Mouse (Mus musculus): ENCODE results near the gene Kif5c. TPM values are rescaled to one million over a fixed set of nuclear protein-coding genes. Genes with fewer than 3 reads are reported as not detected.

The Kif5c gene
- total RNA-seq, 2 experiments from 2014 or later, result 20.8 to 31.1 TPM

DNA sequence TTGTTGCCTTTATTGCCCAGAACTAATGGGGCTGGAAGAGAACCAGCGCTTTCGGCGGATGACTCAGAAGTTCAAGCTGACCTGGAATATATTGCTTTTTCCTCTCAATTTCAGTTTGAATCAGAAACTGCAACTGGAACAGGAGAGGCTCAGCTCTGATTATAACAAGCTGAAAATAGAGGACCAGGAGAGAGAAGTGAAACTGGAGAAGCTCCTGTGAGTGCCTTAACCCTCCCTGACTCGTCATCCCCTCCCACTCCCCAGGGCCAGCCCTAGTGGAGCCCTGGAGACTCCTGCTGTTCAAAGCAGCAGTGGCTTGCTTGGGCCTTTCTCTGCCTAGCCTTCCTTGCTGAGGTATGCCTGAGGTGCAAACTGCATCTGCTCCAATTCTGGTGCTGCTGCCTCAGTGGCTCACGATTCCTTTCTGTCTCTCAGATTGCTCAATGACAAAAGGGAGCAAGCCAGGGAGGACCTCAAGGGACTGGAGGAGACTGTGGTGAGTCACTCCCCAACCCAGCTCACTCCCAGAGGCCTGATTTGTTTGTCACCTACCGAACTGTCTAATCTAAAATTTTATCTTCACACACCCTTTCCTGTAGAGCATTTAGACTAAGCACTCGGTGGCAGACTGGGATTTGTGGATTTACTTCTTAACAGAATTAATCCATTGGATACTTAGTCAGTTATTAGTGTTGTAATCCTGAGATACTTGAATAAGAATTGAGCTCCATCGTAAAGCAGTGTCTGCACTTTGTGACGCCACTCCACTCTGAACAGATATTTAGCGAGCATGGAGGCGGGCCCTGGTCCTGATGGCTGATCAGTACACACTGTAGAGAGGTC lies 125.4 kb downstream of the Kif5c start:
- no peak for DNase-seq (ENCODE audit: low spot score in 2 of 2)

DNA sequence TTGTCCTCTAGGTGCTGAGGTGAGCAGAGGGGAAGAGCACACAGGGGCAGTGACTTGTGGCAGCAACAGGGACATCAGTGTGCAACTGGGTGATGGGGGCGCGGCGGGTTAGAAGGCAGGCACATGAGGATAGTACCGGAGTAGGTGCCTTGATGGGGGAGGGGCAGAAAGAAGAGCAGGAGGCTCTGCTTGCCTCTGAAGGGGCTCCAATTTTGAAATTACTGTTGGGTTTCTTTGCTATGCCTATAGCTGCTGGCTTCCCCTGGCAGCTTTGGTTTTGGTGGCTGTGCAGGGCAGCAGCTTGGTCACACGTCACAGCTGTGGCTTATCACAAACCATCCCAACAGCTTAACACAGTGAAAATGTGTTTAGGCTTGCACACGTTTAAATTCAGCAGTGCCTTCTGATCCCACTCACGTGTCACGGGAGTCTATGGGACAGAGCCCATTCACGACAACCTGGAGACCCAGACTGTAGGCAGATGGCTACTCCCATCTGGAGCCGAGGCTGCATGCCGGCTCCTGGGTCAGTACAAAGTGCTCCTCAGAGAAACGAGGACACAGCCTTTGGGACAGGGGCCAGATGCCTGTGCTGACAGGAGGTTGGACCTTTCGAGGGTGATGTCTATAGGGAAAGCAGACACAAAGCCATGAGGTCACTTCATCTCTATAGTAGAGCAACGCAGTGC lies 126.1 kb downstream of the Kif5c start:
- DNase-seq (ENCODE audit: low spot score in 2 of 2), result no peak

DNA sequence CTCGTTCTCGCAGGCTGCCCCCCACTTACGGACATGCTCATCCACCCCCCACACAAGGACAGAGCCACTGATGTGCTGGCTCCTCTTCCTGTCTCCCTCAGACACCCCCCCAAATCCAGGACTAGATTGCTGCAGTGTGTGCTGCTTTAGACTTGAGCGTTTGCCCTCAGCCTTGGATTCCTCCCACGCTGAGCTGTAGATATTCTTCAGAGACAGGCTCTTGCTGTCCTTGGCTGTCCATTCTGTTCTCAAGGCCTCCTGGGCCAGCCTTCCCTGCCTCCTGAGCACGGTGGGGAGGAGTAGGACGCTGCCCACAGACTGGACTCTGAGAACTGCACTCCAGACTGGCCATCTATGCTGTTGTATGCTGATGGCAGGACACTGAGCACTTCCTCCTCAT lies 127.8 kb downstream of the Kif5c start:
- peak in 1 of 2 experiments; percentile 31 for DNase-seq (ENCODE audit: low spot score in 2 of 2)

DNA sequence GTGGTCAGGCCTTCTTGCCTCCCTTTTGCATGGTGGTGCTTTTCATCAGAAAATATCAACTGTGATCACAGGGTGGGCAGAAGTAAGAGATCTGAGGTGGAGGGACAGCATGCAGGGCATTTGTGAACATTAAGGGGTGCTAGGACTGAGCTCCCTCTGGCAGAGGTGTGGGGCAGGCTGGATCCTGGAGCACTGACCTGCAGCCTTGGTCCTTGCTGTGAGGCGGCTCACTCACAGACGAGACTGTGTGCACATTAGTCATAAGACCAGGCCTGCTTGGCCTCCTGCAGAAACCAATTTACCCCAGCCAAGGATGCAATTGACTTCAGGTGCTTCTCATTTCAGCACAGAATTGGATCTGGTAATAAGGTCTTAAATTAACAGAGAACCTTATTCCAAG lies 128.6 kb downstream of the Kif5c start:
- no peak for DNase-seq (ENCODE audit: low spot score in 2 of 2)

DNA sequence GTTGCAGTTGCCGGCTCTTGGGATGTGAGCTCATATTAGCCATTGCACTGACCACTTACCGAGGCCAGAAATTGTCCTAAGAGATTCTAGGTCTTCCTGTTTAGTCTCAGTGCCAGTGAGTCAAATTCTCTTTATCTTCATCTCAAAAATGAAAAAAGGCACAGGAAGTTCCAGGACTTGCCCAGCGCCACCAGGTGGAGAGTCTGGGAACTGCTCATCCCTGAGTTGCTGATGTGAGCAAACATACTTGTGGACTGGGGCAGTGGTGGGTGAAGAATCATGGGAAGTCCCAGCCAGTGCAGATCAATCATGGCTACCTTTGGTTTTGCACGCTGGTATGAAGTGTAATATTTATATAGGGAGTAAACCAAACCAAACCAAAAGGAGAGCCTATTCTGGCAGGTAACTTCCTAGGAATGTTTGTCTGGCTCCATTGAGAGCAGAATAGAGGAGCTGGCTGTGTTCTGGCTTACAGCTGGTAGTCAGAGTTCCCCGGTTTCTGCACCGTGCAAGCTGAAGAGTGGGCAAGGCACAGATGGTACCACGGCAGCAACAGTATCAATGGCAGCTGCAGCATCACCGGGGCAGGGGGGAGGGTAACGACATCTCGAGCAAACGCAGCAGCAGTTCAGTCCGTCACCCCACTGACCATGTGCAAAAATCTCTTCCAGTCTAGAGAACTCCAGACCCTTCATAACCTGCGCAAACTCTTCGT lies 129.7 kb downstream of the Kif5c start:
- no peak for DNase-seq (ENCODE audit: low spot score in 2 of 2)

DNA sequence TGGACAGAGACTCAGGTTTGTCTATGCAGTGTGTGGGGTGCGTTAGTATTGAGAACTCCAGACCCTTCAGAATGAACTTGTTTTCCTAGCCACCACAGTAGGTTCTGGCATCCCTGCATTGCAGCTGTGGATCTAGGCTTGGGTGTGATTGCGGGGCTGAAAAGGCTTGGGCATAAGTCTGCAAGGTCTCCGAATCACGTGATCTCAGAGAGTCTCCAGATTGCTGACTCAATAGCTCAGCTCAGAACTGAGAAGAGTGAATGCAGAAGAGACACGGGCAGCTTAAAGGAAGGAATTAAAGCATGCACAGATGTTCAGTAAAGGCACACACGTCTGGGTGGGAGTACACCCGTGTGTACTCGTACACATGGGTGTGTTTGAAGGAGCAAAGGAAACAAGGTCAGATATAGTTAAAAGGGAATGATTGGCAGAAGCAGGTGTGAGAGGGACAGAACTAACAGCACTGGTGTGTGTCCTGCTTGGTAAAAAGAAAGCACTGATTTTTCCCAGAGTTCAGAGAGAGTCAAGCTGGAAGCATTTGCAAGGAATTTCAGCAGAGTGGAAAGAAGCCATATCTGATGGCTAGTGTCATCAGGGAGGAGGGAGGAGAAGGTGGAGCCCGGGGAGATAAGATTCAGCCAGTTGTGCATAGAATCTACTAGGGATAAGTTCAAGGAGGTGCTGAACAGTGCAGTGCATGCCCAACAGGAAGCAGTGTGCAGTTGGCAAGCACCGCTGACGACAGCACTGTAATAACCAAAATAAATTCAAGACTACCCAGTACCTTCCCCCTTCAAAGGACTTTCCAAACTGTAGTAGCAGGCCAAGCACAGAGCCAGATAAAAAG lies 130.9 kb downstream of the Kif5c start:
- DNase-seq (ENCODE audit: low spot score in 2 of 2), result no peak

DNA sequence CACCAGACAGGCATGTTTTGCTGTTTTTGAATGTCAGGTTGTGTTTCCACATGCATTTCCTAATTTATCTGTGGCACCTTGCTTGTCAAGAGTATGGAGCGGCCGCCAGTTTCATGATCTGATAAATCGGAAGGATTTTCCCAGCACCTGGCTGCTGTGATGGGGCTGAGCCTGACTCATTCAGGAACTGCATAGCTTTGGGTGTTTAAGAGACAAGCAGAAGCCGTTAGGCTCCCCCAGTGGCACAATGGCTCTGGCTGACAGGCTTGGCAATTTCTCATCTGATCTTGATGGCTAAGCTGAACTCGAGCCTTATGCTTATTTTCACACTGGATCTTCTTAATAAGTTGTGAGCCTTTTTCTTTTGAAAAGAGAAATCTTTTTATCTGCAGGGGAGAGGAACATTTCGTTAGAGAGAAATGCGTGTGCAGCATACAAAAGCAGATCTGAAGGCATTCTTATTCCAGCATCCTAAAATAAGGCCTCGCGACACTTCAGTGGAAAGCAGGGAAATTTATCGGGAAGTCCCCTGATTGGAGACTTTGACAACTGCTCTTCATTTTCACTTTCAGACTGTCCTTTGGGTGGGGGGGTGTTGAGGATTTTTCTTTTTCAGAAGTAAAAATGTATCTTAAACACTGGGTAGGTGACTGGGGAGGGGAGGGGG lies 132.6 kb downstream of the Kif5c start:
- no peak for DNase-seq (ENCODE audit: low spot score in 2 of 2)

DNA sequence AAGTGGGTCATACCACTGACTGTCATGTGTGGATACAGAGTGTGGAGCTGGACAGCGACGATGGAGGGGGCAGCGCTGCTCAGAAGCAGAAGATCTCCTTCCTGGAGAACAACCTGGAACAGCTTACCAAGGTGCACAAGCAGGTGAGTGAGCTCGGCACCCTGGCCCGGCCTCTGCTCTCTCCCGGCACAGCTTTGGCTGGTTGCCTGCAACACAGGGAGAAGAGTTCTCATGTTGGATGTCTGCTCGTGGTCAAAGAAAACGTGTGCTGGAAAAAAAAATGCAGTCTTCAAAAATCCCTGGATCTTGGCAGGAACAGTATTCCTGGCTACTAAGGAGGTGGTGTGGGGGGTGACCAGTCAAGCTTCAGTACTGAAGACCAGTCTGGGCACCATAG lies 133.1 kb downstream of the Kif5c start:
- no peak for DNase-seq (ENCODE audit: low spot score in 2 of 2)

DNA sequence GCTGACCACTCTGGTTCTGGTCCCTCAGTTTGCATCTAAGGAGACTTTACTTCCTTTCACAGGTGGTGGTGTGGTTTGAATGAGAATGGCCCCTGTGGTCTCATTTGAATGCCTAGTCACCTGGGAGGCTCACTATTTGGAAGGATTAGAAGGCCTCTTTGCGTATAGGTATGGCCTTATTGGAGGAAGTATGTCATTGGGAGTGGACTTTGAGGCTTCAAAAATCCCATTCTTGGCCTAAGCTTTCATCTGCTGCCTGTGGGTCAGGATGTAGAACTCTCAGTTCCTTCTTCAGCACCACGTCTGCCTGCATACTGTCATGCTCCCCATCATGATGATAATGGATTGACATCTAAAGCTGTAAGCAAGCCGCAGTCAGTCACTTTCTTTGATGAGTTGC lies 134.0 kb downstream of the Kif5c start:
- DNase-seq (ENCODE audit: low spot score in 2 of 2), result no peak

DNA sequence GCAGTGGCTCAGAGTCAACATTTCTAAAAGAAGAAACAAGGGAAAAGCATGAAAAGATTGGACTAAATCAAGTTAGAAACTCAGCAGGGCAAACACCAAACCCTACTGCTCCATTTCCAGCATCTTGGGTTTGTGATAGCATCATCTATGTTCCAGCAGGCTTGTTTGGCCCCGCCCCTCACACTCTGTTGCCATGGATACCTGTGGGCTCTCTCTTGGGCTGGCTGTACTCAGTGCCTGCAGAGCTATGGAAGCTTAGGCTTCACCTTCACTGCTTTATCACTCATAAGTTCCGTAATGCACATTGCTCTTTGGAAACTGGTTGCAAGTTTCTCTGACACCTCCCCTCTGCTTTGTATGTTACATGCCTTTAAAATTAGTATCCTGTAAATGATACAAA lies 136.0 kb downstream of the Kif5c start:
- no peak for DNase-seq (ENCODE audit: low spot score in 2 of 2)

DNA sequence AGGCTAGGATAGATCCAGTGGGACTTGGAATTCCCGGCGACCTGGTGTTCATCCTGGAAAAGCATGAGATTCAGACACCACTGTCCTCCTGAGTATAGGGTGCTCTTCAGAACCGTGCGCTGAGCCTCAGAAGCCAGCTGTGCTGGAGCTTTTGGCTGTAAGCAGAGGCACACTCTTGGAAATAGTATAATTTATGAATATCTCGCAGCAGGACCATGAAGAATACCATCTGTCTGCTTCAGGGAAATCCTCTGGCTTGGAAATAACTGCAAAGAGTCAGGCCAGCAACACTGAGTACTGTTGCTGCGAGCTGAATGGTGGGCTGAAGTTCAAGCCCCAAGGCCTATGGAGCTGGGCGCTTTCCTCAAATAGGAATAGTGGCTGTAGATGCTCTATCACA lies 138.5 kb downstream of the Kif5c start:
- DNase-seq (ENCODE audit: low spot score in 2 of 2), result no peak

DNA sequence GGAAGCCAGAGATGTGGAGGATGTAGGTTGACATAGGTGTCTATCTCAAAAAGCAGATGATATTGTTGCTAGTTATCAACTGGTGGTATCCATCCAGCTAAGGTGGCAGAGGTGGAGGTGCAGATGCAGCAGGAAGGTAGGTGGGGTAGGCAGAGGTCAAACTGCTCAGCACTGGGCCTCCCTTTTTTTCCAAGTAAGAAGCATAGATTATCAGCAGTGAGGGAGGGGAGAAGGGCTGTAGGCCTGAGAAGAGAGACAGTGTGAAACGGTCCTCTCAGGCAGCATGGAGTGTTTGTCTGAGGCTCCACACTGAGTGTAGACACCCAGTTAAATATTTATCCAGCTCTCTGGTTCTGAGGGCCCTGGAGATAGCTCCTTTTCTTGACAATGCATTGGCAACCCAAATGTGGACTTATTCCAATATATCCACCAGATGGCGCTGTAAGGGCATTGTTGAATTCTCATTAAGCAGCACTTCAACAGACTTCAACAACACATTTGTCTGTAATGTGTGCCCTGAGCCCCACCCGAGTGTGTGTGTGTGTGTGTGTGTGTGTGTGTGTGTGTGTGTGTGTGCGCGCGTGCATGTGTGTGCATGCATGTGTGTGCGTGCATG lies 145.3 kb downstream of the Kif5c start:
- no peak for DNase-seq (ENCODE audit: low spot score in 2 of 2)

DNA sequence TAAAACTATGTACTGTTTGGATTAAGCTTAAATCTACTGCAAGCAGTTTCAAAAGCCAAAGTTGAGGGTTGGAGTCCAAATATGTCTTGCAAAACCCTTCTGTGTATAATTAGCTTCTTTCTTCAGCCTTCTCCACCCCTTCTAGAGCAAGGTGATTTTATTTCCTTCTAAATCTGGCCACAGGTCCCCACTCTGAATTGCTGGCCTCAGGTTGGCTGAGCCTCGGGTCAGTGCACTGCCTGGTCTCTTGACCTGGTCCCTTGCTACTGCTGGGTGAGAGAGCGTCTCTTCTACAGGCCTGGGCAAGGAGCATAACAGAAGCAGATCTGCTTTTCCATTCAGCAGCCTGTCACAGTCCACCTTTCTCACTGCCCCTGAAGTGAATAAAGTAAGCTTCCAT lies 149.8 kb downstream of the Kif5c start:
- DNase-seq (ENCODE audit: low spot score in 2 of 2), result no peak

DNA sequence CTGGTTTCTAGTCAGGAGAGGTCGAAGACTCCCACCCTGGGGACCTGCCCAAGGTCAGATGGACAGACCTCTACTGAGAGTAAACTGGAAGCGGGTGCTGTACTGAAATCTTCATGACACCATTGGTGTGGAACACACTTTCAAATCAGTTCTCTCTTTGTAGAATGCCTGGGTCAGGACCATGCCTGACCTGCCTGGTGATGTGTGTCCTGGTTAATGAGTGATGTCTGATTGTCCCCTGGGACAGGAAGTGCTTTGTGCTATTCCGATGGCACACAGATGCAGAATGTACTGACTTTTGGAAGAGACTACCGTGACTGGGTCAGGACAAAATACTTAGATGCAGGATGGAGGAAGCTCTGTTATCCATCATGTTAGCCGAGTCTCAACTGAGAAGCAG lies 151.3 kb downstream of the Kif5c start:
- DNase-seq (ENCODE audit: low spot score in 2 of 2), result no peak

DNA sequence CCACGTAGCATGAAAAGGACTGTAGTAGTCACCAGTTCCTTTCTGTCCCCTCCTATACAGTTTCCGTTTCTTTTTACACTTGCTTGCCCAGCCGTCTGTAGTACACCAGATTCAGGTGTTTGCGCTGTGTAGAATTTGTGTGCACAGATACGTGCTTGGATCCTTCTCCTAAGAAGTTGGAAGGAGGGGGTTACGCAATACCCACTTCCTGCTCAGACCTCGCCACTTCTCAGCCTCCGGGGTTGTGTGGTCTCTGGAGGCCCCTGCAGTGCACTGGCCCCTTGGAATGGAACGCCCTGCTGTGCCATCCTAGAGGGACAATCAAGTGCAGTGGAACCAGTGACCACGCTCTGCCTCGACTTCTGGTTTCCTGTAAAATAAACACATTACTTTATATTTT lies 152.1 kb downstream of the Kif5c start:
- DNase-seq (ENCODE audit: low spot score in 2 of 2), result no peak

DNA sequence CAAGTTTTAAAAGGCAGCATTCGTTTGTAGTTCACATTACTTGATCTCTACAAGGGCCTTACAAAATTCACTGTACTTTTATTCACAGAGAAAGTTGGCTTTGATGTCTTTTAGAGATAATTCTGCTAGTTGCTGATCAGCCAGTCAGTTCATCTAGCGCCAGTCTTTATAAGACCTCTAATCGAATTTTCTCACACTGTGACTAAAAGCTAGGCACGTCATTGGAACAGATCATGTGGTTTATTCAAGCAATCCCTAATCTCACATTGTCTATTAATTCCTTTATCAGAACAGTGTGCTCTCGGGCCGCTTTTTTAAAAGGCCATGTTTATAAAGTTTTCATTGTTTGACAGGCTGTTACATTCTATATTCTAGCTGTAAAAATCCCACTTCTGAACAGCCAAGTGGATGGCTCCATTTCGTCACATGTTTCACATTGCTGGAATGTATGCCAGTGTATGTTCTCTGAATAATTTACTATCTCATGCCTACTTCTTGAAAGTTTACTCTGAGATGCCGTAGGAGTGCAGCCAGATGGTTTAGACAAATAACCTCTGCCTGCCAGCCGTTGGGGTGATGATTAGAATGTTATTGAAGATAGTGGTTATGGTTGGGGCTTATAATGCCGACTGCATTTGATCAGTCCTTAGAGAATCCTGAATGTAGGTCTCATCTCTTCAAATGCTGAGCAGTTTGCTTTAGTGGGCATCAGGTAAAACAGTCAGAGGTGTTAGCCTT lies 154.3 kb downstream of the Kif5c start:
- DNase-seq (ENCODE audit: low spot score in 2 of 2), result no peak

DNA sequence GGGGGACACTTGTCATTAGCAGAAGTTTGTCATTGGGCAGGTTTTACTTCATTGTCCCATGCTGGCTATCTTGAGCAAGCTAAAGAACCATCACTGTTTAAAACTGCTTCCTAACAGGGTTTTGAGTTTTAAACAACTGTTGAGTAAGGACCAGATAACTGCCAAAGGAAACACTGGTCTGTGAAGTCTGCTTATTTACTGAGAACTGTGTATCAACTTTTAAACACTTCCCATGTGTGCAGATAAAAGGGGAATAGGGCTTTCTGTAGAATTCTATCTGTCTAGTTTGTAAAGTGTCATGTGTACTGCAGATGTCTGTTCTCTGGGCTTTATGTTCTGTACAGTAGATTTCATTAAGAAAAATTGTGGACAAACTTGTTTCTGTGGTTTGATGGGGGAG lies 155.1 kb downstream of the Kif5c start:
- DNase-seq (ENCODE audit: low spot score in 2 of 2), result no peak

DNA sequence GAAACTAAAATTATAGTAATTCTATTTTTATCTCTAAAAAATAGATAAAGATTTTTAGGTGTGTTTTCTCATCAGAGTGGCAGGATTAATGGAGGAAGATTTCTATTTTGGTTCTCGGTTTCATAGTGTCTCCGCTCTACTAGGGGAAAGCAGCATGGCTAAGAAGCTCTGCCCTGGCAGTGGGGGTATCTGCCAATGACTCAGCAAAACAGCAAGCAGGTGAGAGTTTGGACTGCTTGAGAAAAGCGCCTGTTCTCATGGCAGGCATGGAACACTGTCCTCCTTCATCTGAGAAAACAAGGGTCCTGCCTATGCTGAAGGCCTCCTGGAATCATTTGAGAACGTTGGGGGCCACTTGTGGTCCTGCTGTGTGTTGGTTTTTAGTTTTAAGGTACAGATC lies 156.1 kb downstream of the Kif5c start:
- no peak for DNase-seq (ENCODE audit: low spot score in 2 of 2)

DNA sequence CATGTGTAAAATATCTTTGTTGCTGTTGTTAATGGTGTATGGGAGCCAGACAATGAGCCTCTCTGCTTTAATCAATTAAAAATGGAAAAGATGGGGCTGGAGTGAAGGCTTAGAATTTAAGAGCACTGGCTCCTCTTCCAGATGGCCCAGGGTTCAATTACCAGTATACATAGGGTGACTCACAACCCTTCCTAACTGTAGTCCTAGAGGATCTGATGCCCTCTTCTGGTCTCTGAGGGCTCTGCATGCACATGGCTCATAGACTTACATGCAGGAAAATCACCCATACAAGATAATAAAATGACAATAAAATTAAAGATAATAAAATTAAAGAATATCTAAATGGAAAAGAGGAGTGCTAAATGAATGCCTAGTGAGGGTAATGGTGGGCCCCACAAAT lies 156.6 kb downstream of the Kif5c start:
- DNase-seq (ENCODE audit: low spot score in 2 of 2), result no peak

DNA sequence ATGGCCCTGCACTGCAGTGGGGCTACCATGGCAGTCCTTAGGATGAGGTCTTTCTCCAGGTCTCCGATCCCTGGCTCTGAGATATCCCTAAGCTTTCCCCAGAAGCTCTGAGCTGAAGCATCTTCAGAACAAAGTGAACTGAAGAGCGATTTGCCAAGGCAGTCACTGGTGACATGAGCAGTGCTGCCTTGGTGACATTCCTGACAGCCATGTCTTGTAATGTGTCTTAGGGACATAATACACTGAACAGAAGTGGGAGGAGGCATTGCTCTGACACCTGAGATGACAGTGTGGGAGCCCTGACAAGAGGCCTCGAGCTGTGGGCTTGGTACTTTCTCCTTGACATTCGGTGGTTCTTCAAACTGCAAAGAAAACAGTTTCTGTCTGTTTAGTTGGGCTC lies 157.3 kb downstream of the Kif5c start:
- no peak for DNase-seq (ENCODE audit: low spot score in 2 of 2)

Data from adrenal gland, postnatal 4 days (tissue).